Mouse (Mus musculus): ENCODE results near the gene Pik3r1. TPM values are rescaled to one million over a fixed set of nuclear protein-coding genes. Genes with fewer than 3 reads are reported as not detected.

Gene Pik3r1
- polyA plus RNA-seq, 1 experiment from 2014 or later: 42.7 TPM

DNA sequence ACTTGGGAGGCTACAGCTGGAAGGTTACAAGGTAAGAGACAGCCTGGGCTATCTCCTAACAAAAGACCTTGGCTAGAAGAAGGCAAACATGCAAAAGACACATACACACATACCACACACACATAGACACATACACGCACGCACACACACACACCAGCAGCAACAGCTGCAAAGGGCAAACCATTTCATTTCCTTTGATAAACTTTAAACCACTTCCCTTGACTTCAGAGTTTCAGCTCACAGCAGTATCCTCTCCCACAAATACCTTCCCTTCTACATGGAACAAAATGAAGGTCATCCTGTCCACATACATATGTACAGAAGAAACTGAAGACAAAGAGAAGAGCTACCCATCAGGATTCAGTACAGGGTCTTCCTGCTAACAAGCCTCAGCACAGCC, 56.7 kb downstream of the Pik3r1 start:
- Histone ChIP-seq H3K4me2 (ENCODE audit: low read length) (no peak overlapping the region), H3K9ac (replicated peaks; ENCODE audit: low read depth, low read length) (no peak overlapping the region), H3K27me3 (replicated peaks; ENCODE audit: control insufficient read depth, insufficient read depth, low read length) (no peaks in the 10 kb centered on the region), H3K4me1 (replicated peaks; ENCODE audit: control insufficient read depth, insufficient read depth, low read length) (no peaks in the 10 kb centered on the region), H3K4me3 (replicated peaks; ENCODE audit: low read length) (no peak overlapping the region), H3K9me3 (ENCODE audit: control insufficient read depth, low read length) (no peaks in the 10 kb centered on the region), H3K36me3 (ENCODE audit: control insufficient read depth, insufficient read depth) (0 out of 2 replicates have a peak, but pooled peaks cover 2% of the 10 kb centered on the region), H3K27ac (ENCODE audit: low read length) (no peak overlapping the region)
- 86% methylated on average over 2 of the region's 2 CpGs for WGBS
- no peak for ATAC-seq

- no peaks in the 10 kb centered on the region for H3K4me1 ChIP-seq (replicated peaks; ENCODE audit: control insufficient read depth, insufficient read depth, low read length)
- 56% methylated on average over 3 of the region's 3 CpGs for WGBS
- H3K27ac ChIP-seq (ENCODE audit: low read length): no peak overlapping the region
- 0 out of 2 replicates have a peak, but pooled peaks cover 2% of the 10 kb centered on the region for H3K36me3 ChIP-seq (ENCODE audit: control insufficient read depth, insufficient read depth)
- no peaks in the 10 kb centered on the region for H3K9me3 ChIP-seq (ENCODE audit: control insufficient read depth, low read length)
- no peak overlapping the region for H3K4me2 ChIP-seq (ENCODE audit: low read length)
- no peak overlapping the region for H3K9ac ChIP-seq (replicated peaks; ENCODE audit: low read depth, low read length)
- no peak overlapping the region for H3K4me3 ChIP-seq (replicated peaks; ENCODE audit: low read length)
- H3K27me3 ChIP-seq (replicated peaks; ENCODE audit: control insufficient read depth, insufficient read depth, low read length): no peaks in the 10 kb centered on the region
- ATAC-seq: no peak
Observed at GRCm38 (mm10) chr13:101709788-101710187, 58.2 kb downstream of the Pik3r1 start.

- Histone ChIP-seq H3K27ac (ENCODE audit: low read length) (no peak overlapping the region), H3K4me2 (ENCODE audit: low read length) (no peak overlapping the region), H3K9me3 (ENCODE audit: control insufficient read depth, low read length) (no peaks in the 10 kb centered on the region), H3K4me1 (replicated peaks; ENCODE audit: control insufficient read depth, insufficient read depth, low read length) (no peaks in the 10 kb centered on the region), H3K27me3 (replicated peaks; ENCODE audit: control insufficient read depth, insufficient read depth, low read length) (no peaks in the 10 kb centered on the region), H3K36me3 (ENCODE audit: control insufficient read depth, insufficient read depth) (0 out of 2 replicates have a peak, but pooled peaks cover 2% of the 10 kb centered on the region), H3K4me3 (replicated peaks; ENCODE audit: low read length) (no peak overlapping the region), H3K9ac (replicated peaks; ENCODE audit: low read depth, low read length) (no peak overlapping the region)
- no peak for ATAC-seq
- WGBS: 91% methylated on average over 9 of the region's 9 CpGs
Observed at GRCm38 (mm10) chr13:101707226-101707625, 60.8 kb downstream of the Pik3r1 start.

DNA sequence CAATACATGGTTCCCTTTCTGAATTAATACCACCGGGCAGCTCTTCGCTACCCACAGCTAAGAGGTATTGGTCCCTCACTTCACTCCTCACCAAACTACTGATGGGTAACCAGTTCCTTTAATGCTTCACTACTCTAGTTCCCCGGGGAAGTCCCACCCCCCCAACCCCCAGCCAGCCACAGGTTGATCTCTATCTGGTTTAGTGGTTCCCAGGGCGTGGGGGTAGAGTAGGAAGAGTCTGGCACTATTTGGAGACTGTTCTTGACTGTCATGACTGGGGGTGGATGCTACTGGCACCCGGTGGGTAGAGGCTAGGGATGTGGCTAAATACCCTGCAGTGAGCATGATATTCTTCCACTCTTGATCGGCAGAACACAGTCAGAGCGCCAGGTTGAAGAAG, 61.6 kb downstream of the Pik3r1 start:
- no peak for ATAC-seq
- Histone ChIP-seq H3K9ac (replicated peaks; ENCODE audit: low read depth, low read length) (no peak overlapping the region), H3K4me2 (ENCODE audit: low read length) (no peak overlapping the region), H3K4me1 (replicated peaks; ENCODE audit: control insufficient read depth, insufficient read depth, low read length) (no peaks in the 10 kb centered on the region), H3K36me3 (ENCODE audit: control insufficient read depth, insufficient read depth) (0 out of 2 replicates have a peak, but pooled peaks cover 2% of the 10 kb centered on the region), H3K27ac (ENCODE audit: low read length) (no peak overlapping the region), H3K27me3 (replicated peaks; ENCODE audit: control insufficient read depth, insufficient read depth, low read length) (no peaks in the 10 kb centered on the region), H3K4me3 (replicated peaks; ENCODE audit: low read length) (no peak overlapping the region), H3K9me3 (ENCODE audit: control insufficient read depth, low read length) (no peaks in the 10 kb centered on the region)
- 91% methylated on average over 7 of the region's 7 CpGs for WGBS

GRCm38 (mm10) chr13:101702096-101702775, 65.8 kb downstream of the Pik3r1 start:
- no peaks in the 10 kb centered on the region for H3K27me3 ChIP-seq (replicated peaks; ENCODE audit: control insufficient read depth, insufficient read depth, low read length)
- no peak overlapping the region for H3K4me2 ChIP-seq (ENCODE audit: low read length)
- no peaks in the 10 kb centered on the region for H3K36me3 ChIP-seq (ENCODE audit: control insufficient read depth, insufficient read depth)
- ATAC-seq: no peak
- no peaks in the 10 kb centered on the region; the same call in 1 of the 2 replicates for H3K4me1 ChIP-seq (replicated peaks; ENCODE audit: control insufficient read depth, insufficient read depth, low read length)
- H3K27ac ChIP-seq (ENCODE audit: low read length): no peak overlapping the region
- no peak overlapping the region for H3K9ac ChIP-seq (replicated peaks; ENCODE audit: low read depth, low read length)
- no peak overlapping the region for H3K4me3 ChIP-seq (replicated peaks; ENCODE audit: low read length)
- no peaks in the 10 kb centered on the region for H3K9me3 ChIP-seq (ENCODE audit: control insufficient read depth, low read length)
- 94% methylated on average over 14 of the region's 14 CpGs for WGBS

GRCm38 (mm10) chr13:101701632-101702031, 66.4 kb downstream of the Pik3r1 start:
- no peak overlapping the region for H3K4me3 ChIP-seq (replicated peaks; ENCODE audit: low read length)
- H3K4me2 ChIP-seq (ENCODE audit: low read length): no peak overlapping the region
- no peaks in the 10 kb centered on the region for H3K27me3 ChIP-seq (replicated peaks; ENCODE audit: control insufficient read depth, insufficient read depth, low read length)
- H3K27ac ChIP-seq (ENCODE audit: low read length): no peak overlapping the region
- no peaks in the 10 kb centered on the region for H3K9me3 ChIP-seq (ENCODE audit: control insufficient read depth, low read length)
- ATAC-seq: no peak
- H3K4me1 ChIP-seq (replicated peaks; ENCODE audit: control insufficient read depth, insufficient read depth, low read length): no peaks in the 10 kb centered on the region; the same call in 1 of the 2 replicates
- WGBS: 87% methylated on average over 8 of the region's 8 CpGs
- H3K36me3 ChIP-seq (ENCODE audit: control insufficient read depth, insufficient read depth): no peaks in the 10 kb centered on the region
- H3K9ac ChIP-seq (replicated peaks; ENCODE audit: low read depth, low read length): no peak overlapping the region

GRCm38 (mm10) chr13:101699742-101700141, 68.3 kb downstream of the Pik3r1 start:
- Histone ChIP-seq H3K9ac (replicated peaks; ENCODE audit: low read depth, low read length) (no peak overlapping the region), H3K4me3 (replicated peaks; ENCODE audit: low read length) (no peak overlapping the region), H3K9me3 (ENCODE audit: control insufficient read depth, low read length) (no peaks in the 10 kb centered on the region), H3K36me3 (ENCODE audit: control insufficient read depth, insufficient read depth) (no peaks in the 10 kb centered on the region), H3K4me1 (replicated peaks; ENCODE audit: control insufficient read depth, insufficient read depth, low read length) (peaks cover 6% of the 10 kb centered on the region), H3K27ac (ENCODE audit: low read length) (no peak overlapping the region), H3K4me2 (ENCODE audit: low read length) (no peak overlapping the region), H3K27me3 (replicated peaks; ENCODE audit: control insufficient read depth, insufficient read depth, low read length) (no peaks in the 10 kb centered on the region)
- ATAC-seq: no peak
- WGBS: 54% methylated on average over 5 of the region's 5 CpGs

DNA sequence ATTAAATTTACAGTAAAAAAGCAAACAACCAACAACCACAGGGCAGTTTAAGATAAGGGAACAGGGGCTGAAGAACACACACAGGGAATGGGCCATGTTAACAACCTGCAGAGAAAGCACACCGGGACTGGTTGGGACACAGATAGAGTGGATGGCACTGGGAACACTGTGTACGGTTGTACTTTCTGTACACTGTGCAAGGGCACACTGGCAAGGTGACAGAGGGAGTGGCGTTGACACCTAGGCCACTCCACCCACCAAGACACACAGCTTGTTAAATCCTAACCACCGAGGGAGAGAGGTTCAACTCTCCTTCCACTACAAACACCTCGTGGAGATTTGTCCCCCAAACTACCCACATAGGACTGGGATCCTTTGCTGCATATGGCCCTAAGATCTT, 70.1 kb downstream of the Pik3r1 start:
- no peak for ATAC-seq
- Histone ChIP-seq H3K36me3 (ENCODE audit: control insufficient read depth, insufficient read depth) (no peaks in the 10 kb centered on the region), H3K4me3 (replicated peaks; ENCODE audit: low read length) (no peak overlapping the region), H3K4me2 (ENCODE audit: low read length) (no peak overlapping the region), H3K4me1 (replicated peaks; ENCODE audit: control insufficient read depth, insufficient read depth, low read length) (peaks cover 21% of the 10 kb centered on the region), H3K9ac (replicated peaks; ENCODE audit: low read depth, low read length) (no peak overlapping the region), H3K27me3 (replicated peaks; ENCODE audit: control insufficient read depth, insufficient read depth, low read length) (no peaks in the 10 kb centered on the region), H3K27ac (ENCODE audit: low read length) (no peak overlapping the region), H3K9me3 (ENCODE audit: control insufficient read depth, low read length) (no peaks in the 10 kb centered on the region)
- 77% methylated on average over 5 of the region's 5 CpGs for WGBS

- WGBS: 61% methylated on average over 5 of the region's 5 CpGs
- Histone ChIP-seq H3K9me3 (ENCODE audit: control insufficient read depth, low read length) (no peaks in the 10 kb centered on the region), H3K36me3 (ENCODE audit: control insufficient read depth, insufficient read depth) (no peaks in the 10 kb centered on the region), H3K27ac (ENCODE audit: low read length) (no peak overlapping the region), H3K4me1 (replicated peaks; ENCODE audit: control insufficient read depth, insufficient read depth, low read length) (peaks cover 24% of the 10 kb centered on the region), H3K9ac (replicated peaks; ENCODE audit: low read depth, low read length) (no peak overlapping the region), H3K4me3 (replicated peaks; ENCODE audit: low read length) (no peak overlapping the region), H3K4me2 (ENCODE audit: low read length) (no peak overlapping the region), H3K27me3 (replicated peaks; ENCODE audit: control insufficient read depth, insufficient read depth, low read length) (no peaks in the 10 kb centered on the region)
- no peak for ATAC-seq
Observed at GRCm38 (mm10) chr13:101697461-101697860, 70.6 kb downstream of the Pik3r1 start.

DNA sequence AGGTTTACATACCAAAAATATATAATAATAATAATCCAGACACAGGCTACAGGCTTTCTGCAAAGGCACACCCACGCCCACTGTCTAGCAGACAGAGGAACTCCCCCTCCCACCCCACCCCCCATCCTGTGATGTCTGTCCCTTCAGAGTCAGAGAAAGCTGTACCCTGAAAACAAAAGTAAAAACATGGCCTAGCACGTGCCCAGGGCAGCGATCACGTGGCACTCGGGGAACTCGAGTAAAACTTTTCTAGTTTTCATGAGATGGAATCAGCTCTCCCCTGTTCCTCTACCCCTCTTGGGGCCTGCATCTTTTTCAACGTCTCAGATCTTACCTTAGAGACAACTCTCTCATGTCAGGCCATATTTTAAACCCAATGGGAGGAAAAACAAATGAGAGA, 71.2 kb downstream of the Pik3r1 start:
- no peak for ATAC-seq
- Histone ChIP-seq H3K36me3 (ENCODE audit: control insufficient read depth, insufficient read depth) (no peaks in the 10 kb centered on the region), H3K4me3 (replicated peaks; ENCODE audit: low read length) (no peak overlapping the region), H3K4me1 (replicated peaks; ENCODE audit: control insufficient read depth, insufficient read depth, low read length) (peaks cover 26% of the 10 kb centered on the region), H3K9me3 (ENCODE audit: control insufficient read depth, low read length) (no peaks in the 10 kb centered on the region), H3K9ac (replicated peaks; ENCODE audit: low read depth, low read length) (no peak overlapping the region), H3K4me2 (ENCODE audit: low read length) (no peak overlapping the region), H3K27ac (ENCODE audit: low read length) (no peak overlapping the region), H3K27me3 (replicated peaks; ENCODE audit: control insufficient read depth, insufficient read depth, low read length) (no peaks in the 10 kb centered on the region)
- WGBS: 75% methylated on average over 7 of the region's 7 CpGs

Measured in forebrain, embryonic 16.5 days (tissue).